Mouse (Mus musculus): ENCODE measurements around the gene Sh3d21. TPM values are rescaled to one million over a fixed set of nuclear protein-coding genes. Genes with fewer than 3 reads are reported as not detected.
A peak's percentile ranks its signal among the peaks of the same experiment; 100 is the strongest.
"Not testable (repeated sequence)": the region's sequence is repeated elsewhere in the genome, so short reads cannot be mapped to it uniquely, and the experiment has no call there.

Sh3d21 gene
- total and polyA plus RNA-seq, 3 experiments, result 1.5 to 2.7 (median 2.0) TPM

DNA sequence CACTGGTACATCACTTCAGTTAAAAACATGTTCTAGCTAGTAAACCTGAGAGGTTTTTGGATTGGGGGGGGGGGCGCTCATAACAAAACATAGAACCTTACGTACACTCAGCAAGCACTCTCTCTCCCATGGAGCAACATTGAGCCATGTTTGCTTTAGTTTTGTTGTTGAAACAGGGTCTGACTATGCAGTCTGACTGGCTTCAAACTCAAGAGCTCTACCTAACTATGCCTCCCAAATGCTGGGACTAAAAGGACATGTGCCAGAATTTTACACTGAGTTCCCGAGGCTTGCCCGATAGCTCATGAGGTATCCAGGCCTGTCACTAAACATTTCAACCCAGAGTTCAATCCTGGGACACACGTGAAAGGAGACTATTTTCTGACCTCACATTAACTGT is 19.7 kb upstream of the Sh3d21 start:
- no peak for DNase-seq
- no peak overlapping the region for H3K9ac ChIP-seq (ENCODE audit: low read depth, low read length)
- intact Hi-C loops (cut with DNase I), result no loop called here
- H3K27me3 ChIP-seq (ENCODE audit: control insufficient read depth, insufficient read depth, low read length), result no peaks in the 10 kb centered on the region
- WGBS, result 63% methylated on average over 5 of the region's 5 CpGs
- peaks cover 2% of the 10 kb centered on the region; the same call in 1 of the 2 replicates for H3K79me2 ChIP-seq (replicated peaks; ENCODE audit: control insufficient read depth, insufficient read depth, low read length)
- no peak overlapping the region for H3K4me3 ChIP-seq
- H3K27ac ChIP-seq, result no peak overlapping the region
- H3K36me3 ChIP-seq (ENCODE audit: control insufficient read depth, insufficient read depth, low read length), result peaks cover 38% of the 10 kb centered on the region
- peaks cover 6% of the 10 kb centered on the region for H3K4me1 ChIP-seq (ENCODE audit: control insufficient read depth, insufficient read depth, low read length)
- TF ChIP-seq EP300 (IDR thresholded peaks at IDR 0.05; ENCODE audit: insufficient read depth, low read depth, low read length), result no peak
- TF ChIP-seq POLR2A (IDR thresholded peaks at IDR 0.05; ENCODE audit: insufficient read depth, low read depth, low read length), result no peak
- TF ChIP-seq CTCF (IDR thresholded peaks at IDR 0.05), result no peak

DNA sequence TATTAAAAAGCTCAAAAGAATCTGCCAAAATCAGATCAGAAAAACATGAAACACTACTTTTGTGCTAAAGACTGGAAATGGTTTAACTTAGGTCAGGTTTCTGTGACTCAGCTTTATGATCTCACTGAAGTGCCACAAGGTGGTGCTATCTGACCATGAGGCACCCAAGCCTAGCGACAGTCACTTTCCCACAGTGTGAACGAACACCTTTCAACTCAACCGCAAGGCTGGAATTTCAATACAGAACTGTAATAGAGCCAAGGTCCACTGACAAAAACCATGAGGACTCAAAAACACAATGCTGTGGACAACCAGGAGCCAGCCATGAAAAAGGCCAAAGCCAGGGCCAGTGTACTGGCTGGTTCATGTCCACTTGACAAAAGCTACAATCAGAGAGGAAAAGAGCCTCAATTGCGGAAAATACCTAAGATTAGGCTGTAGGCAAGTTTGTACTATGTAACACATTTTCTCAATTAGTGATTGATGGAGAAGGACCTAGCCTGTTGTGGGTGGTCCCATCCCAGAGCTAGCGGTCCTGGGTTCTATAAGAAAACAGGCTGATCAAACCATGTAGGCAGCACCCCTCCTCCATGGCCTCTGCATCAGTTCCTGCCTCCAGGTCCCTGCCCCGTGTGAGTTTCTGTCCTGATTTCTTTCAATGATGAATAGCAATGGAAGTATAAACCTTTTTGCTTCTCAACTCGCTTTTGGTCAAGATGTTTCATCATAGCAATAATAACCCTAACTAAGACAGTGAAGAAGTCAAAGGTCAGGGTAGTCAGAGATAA is 18.1 kb upstream of the Sh3d21 start:
- Histone ChIP-seq H3K36me3 (ENCODE audit: control insufficient read depth, insufficient read depth, low read length) (peaks cover 34% of the 10 kb centered on the region), H3K4me1 (ENCODE audit: control insufficient read depth, insufficient read depth, low read length) (peaks cover 4% of the 10 kb centered on the region), H3K4me3 (no peak overlapping the region), H3K27me3 (ENCODE audit: control insufficient read depth, insufficient read depth, low read length) (no peaks in the 10 kb centered on the region), H3K79me2 (replicated peaks; ENCODE audit: control insufficient read depth, insufficient read depth, low read length) (peaks cover 4% of the 10 kb centered on the region; the same call in 1 of the 2 replicates), H3K9ac (ENCODE audit: low read depth, low read length) (no peak overlapping the region), H3K27ac (no peak overlapping the region; the same call in 1 of the 2 replicates)
- intact Hi-C loops (cut with DNase I), result loop anchor here (1.0 to 2.0 kb wide), 3 partner anchors 45 to 129 kb away; no protein-coding TSS in a partner anchor
- TF ChIP-seq EP300 (IDR thresholded peaks at IDR 0.05; ENCODE audit: insufficient read depth, low read depth, low read length), result peak; percentile 94
- TF ChIP-seq POLR2A (IDR thresholded peaks at IDR 0.05; ENCODE audit: insufficient read depth, low read depth, low read length), result no peak
- peak; percentile 91 for TF ChIP-seq CTCF (IDR thresholded peaks at IDR 0.05)
- 38% methylated on average over 7 of the region's 7 CpGs for WGBS
- peak in 1 of 2 experiments; percentile 50 for DNase-seq

DNA sequence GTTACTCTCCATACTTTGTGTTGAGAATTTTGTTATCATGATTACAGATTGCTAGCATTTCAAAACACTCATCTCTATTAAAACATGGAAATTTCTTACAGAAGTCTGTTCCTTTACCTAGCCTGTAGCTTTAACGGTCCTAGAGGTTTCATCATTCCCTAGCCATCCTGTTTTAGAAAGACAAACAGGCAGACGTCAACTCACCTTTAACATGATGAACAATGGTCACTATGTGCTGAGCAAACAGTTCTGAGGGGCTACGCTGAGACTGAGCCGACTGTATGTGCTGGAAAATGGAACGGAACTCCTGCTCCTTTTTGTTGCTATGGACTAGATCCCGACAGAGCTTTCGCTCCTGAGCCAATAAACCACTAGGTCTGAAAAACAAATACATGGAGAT is 12.7 kb upstream of the Sh3d21 start:
- intact Hi-C loops (cut with DNase I); H3K4me3 ChIP-seq: not testable (repeated sequence)
- peaks cover 30% of the 10 kb centered on the region for H3K36me3 ChIP-seq (ENCODE audit: control insufficient read depth, insufficient read depth, low read length)

DNA sequence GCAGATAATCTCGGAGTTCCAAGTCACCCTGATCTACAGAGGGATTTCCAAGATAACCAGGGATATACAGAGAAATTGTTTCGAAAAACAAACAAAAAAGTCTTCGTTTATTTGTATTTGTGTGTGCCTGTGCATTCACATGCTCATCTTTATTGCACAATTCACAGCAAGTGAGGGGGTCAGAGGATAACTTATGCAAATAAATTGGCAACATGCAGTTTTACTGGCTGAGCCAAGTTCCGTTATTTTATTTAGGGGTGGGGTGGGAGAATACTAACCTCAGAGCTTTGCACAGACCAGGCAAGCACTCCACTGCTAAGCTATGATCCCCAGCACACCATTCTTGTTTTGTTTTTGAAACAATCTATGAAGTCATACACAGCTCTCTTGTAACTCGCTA is 10.5 kb upstream of the Sh3d21 start:
- 88% methylated on average over 5 of the region's 5 CpGs for WGBS
- DNase-seq, result no peak
- Histone ChIP-seq H3K79me2 (replicated peaks; ENCODE audit: control insufficient read depth, insufficient read depth, low read length) (peaks cover 2% of the 10 kb centered on the region; the same call in 1 of the 2 replicates), H3K9ac (ENCODE audit: low read depth, low read length) (no peak overlapping the region), H3K27ac (no peak overlapping the region), H3K27me3 (ENCODE audit: control insufficient read depth, insufficient read depth, low read length) (no peaks in the 10 kb centered on the region), H3K4me3 (no peak overlapping the region), H3K36me3 (ENCODE audit: control insufficient read depth, insufficient read depth, low read length) (peaks cover 31% of the 10 kb centered on the region), H3K4me1 (ENCODE audit: control insufficient read depth, insufficient read depth, low read length) (no peaks in the 10 kb centered on the region)
- TF ChIP-seq POLR2A (IDR thresholded peaks at IDR 0.05; ENCODE audit: insufficient read depth, low read depth, low read length), result no peak
- no peak for TF ChIP-seq EP300 (IDR thresholded peaks at IDR 0.05; ENCODE audit: insufficient read depth, low read depth, low read length)
- no peak for TF ChIP-seq CTCF (IDR thresholded peaks at IDR 0.05)
- intact Hi-C loops (cut with DNase I), result no loop called here

More for the DNA sequence above, 12.7 kb upstream of the Sh3d21 start:
- not testable (repeated sequence) for H3K9ac ChIP-seq (ENCODE audit: low read depth, low read length); H3K4me1 ChIP-seq (ENCODE audit: control insufficient read depth, insufficient read depth, low read length); H3K27me3 ChIP-seq (ENCODE audit: control insufficient read depth, insufficient read depth, low read length); DNase-seq; H3K79me2 ChIP-seq (replicated peaks; ENCODE audit: control insufficient read depth, insufficient read depth, low read length); H3K27ac ChIP-seq
- WGBS, result 86% methylated on average over 7 of the region's 7 CpGs

DNA sequence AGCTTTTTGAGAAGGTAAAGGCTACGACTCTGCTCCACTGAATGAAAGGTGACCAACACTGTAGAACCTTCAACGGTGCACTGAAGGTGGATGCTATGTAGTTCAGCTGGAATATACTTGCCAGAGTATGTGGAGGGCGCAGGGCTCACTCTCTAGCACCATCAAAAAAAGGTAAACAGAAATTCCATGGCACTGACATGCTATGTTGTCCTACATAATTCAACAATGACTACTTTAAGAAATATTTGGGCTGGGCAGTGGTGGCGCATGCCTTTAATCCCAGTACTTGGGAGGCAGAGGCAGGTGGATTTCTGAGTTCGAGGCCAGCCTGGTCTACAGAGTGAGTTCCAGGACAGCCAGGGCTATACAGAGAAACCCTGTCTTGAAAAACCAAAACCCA is 7.4 kb upstream of the Sh3d21 start:
- DNase-seq; H3K27ac ChIP-seq; H3K4me1 ChIP-seq (ENCODE audit: control insufficient read depth, insufficient read depth, low read length); H3K9ac ChIP-seq (ENCODE audit: low read depth, low read length); H3K27me3 ChIP-seq (ENCODE audit: control insufficient read depth, insufficient read depth, low read length); H3K79me2 ChIP-seq (replicated peaks; ENCODE audit: control insufficient read depth, insufficient read depth, low read length); intact Hi-C loops (cut with DNase I); H3K4me3 ChIP-seq: not testable (repeated sequence)
- 96% methylated on average over 5 of the region's 5 CpGs for WGBS
- peaks cover 34% of the 10 kb centered on the region for H3K36me3 ChIP-seq (ENCODE audit: control insufficient read depth, insufficient read depth, low read length)

DNA sequence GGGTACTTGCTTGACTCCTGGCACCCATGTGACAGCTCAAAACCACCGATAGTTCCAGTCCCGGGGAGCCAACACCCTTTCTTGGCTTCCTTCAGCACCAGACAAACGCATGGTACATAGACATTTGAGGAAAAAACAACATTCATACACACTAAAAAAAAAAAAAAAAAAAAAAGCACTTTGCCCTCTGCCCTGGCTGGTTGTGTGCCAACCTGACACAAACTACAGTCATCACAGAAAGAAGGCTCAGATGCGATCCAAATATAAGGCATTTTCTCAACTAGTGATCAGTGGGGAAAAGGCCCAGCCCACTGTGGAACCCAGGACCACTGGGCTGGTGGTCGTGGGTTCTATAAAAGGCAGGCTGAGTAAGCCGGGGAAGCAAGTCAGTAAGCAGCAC is 5.6 kb upstream of the Sh3d21 start:
- Histone ChIP-seq H3K4me3 (no peak overlapping the region), H3K79me2 (replicated peaks; ENCODE audit: control insufficient read depth, insufficient read depth, low read length) (no peaks in the 10 kb centered on the region), H3K27me3 (ENCODE audit: control insufficient read depth, insufficient read depth, low read length) (no peaks in the 10 kb centered on the region), H3K27ac (no peak overlapping the region), H3K9ac (ENCODE audit: low read depth, low read length) (no peak overlapping the region), H3K4me1 (ENCODE audit: control insufficient read depth, insufficient read depth, low read length) (peaks cover 9% of the 10 kb centered on the region), H3K36me3 (ENCODE audit: control insufficient read depth, insufficient read depth, low read length) (peaks cover 31% of the 10 kb centered on the region)
- WGBS, result 40% methylated on average over 6 of the region's 6 CpGs
- DNase-seq, result no peak
- TF ChIP-seq CTCF (IDR thresholded peaks at IDR 0.05), result no peak
- intact Hi-C loops (cut with DNase I), result no loop called here

Data from heart, adult 2 months (tissue).